Mouse (Mus musculus): ENCODE measurements around the gene Fam83g. TPM values are rescaled to one million over a fixed set of nuclear protein-coding genes. Genes with fewer than 3 reads are reported as not detected.

The Fam83g gene
- polyA plus RNA-seq, 1 experiment from 2014 or later: 0.18 TPM

GRCm38 (mm10) chr11:61744460-61744859 is 60.6 kb downstream of the Fam83g start:
- H3K27ac ChIP-seq (ENCODE audit: low read depth, low read length): no peak overlapping the region
- no peaks in the 10 kb centered on the region for H3K27me3 ChIP-seq (replicated peaks; ENCODE audit: control insufficient read depth, insufficient read depth, low read length)
- 62% methylated on average over 3 of the region's 3 CpGs for WGBS
- H3K4me2 ChIP-seq (ENCODE audit: low read length): no peak overlapping the region
- no peak for ATAC-seq
- H3K9ac ChIP-seq (ENCODE audit: low read depth, low read length): no peak overlapping the region
- H3K4me1 ChIP-seq (ENCODE audit: control insufficient read depth, insufficient read depth, low read depth, low read length): no peaks in the 10 kb centered on the region; the same call in 1 of the 2 replicates
- no peak overlapping the region for H3K4me3 ChIP-seq (ENCODE audit: low read length)
- no peaks in the 10 kb centered on the region for H3K9me3 ChIP-seq (ENCODE audit: control insufficient read depth, low read length)
- peaks cover 22% of the 10 kb centered on the region for H3K36me3 ChIP-seq (ENCODE audit: control insufficient read depth, insufficient read depth, low read length)

- H3K4me3 ChIP-seq (ENCODE audit: low read length): no peak overlapping the region
- no peaks in the 10 kb centered on the region for H3K9me3 ChIP-seq (ENCODE audit: control insufficient read depth, low read length)
- no peak overlapping the region for H3K27ac ChIP-seq (ENCODE audit: low read depth, low read length)
- H3K9ac ChIP-seq (ENCODE audit: low read depth, low read length): no peak overlapping the region
- no peaks in the 10 kb centered on the region for H3K27me3 ChIP-seq (replicated peaks; ENCODE audit: control insufficient read depth, insufficient read depth, low read length)
- H3K4me1 ChIP-seq (ENCODE audit: control insufficient read depth, insufficient read depth, low read depth, low read length): no peaks in the 10 kb centered on the region; the same call in 1 of the 2 replicates
- 95% methylated on average over 9 of the region's 9 CpGs for WGBS
- no peak overlapping the region for H3K4me2 ChIP-seq (ENCODE audit: low read length)
- ATAC-seq: no peak
- H3K36me3 ChIP-seq (ENCODE audit: control insufficient read depth, insufficient read depth, low read length): peaks cover 13% of the 10 kb centered on the region
Measured at GRCm38 (mm10) chr11:61745781-61746180, 61.9 kb downstream of the Fam83g start.

GRCm38 (mm10) chr11:61747161-61747560 is 63.3 kb downstream of the Fam83g start:
- Histone ChIP-seq H3K27ac (ENCODE audit: low read depth, low read length) (no peak overlapping the region), H3K9me3 (ENCODE audit: control insufficient read depth, low read length) (no peaks in the 10 kb centered on the region), H3K36me3 (ENCODE audit: control insufficient read depth, insufficient read depth, low read length) (peaks cover 18% of the 10 kb centered on the region), H3K9ac (ENCODE audit: low read depth, low read length) (no peak overlapping the region), H3K4me2 (ENCODE audit: low read length) (no peak overlapping the region), H3K4me3 (ENCODE audit: low read length) (no peak overlapping the region), H3K27me3 (replicated peaks; ENCODE audit: control insufficient read depth, insufficient read depth, low read length) (no peaks in the 10 kb centered on the region), H3K4me1 (ENCODE audit: control insufficient read depth, insufficient read depth, low read depth, low read length) (no peaks in the 10 kb centered on the region; the same call in 1 of the 2 replicates)
- 65% methylated on average over 3 of the region's 3 CpGs for WGBS
- ATAC-seq: no peak

- H3K4me1 ChIP-seq (ENCODE audit: control insufficient read depth, insufficient read depth, low read depth, low read length): no peaks in the 10 kb centered on the region
- peaks cover 34% of the 10 kb centered on the region for H3K36me3 ChIP-seq (ENCODE audit: control insufficient read depth, insufficient read depth, low read length)
- 81% methylated on average over 5 of the region's 5 CpGs for WGBS
- H3K27me3 ChIP-seq (replicated peaks; ENCODE audit: control insufficient read depth, insufficient read depth, low read length): no peaks in the 10 kb centered on the region
- no peak overlapping the region for H3K27ac ChIP-seq (ENCODE audit: low read depth, low read length)
- ATAC-seq: no peak
- H3K9ac ChIP-seq (ENCODE audit: low read depth, low read length): no peak overlapping the region
- H3K9me3 ChIP-seq (ENCODE audit: control insufficient read depth, low read length): no peaks in the 10 kb centered on the region
- H3K4me2 ChIP-seq (ENCODE audit: low read length): no peak overlapping the region
- no peak overlapping the region for H3K4me3 ChIP-seq (ENCODE audit: low read length)
Measured at GRCm38 (mm10) chr11:61751612-61752011, 67.7 kb downstream of the Fam83g start.

- no peak for ATAC-seq
- Histone ChIP-seq H3K9me3 (ENCODE audit: control insufficient read depth, low read length) (no peaks in the 10 kb centered on the region), H3K36me3 (ENCODE audit: control insufficient read depth, insufficient read depth, low read length) (peaks cover 21% of the 10 kb centered on the region), H3K27ac (ENCODE audit: low read depth, low read length) (no peak overlapping the region), H3K4me1 (ENCODE audit: control insufficient read depth, insufficient read depth, low read depth, low read length) (peaks cover 5% of the 10 kb centered on the region), H3K4me2 (ENCODE audit: low read length) (no peak overlapping the region), H3K9ac (ENCODE audit: low read depth, low read length) (no peak overlapping the region), H3K4me3 (ENCODE audit: low read length) (no peak overlapping the region), H3K27me3 (replicated peaks; ENCODE audit: control insufficient read depth, insufficient read depth, low read length) (no peaks in the 10 kb centered on the region)
- WGBS: 87% methylated on average over 2 of the region's 2 CpGs
Measured at GRCm38 (mm10) chr11:61757151-61757550, 73.3 kb downstream of the Fam83g start.

Other genes with a start within 250 kb of the Fam83g start
- gene Rnf112, start 230.0 kb upstream of the Fam83g start, polyA plus RNA-seq (2015; fragmentation: Nextera tagmentation; extraction: Ambion mirVana): 30.4 and 32.4 TPM in 2 replicates
- gene Mfap4, start 198.7 kb upstream of the Fam83g start, polyA plus RNA-seq (2015; fragmentation: Nextera tagmentation; extraction: Ambion mirVana): 49.6 and 67.9 TPM in 2 replicates
- gene Mapk7, start 189.7 kb upstream of the Fam83g start, polyA plus RNA-seq (2015; fragmentation: Nextera tagmentation; extraction: Ambion mirVana): 63.3 and 73.1 TPM in 2 replicates
- 35.2 and 36.2 TPM in 2 replicates for gene B9d1, start 178.9 kb upstream of the Fam83g start, polyA plus RNA-seq (2015; fragmentation: Nextera tagmentation; extraction: Ambion mirVana)
- 66.9 and 70.5 TPM in 2 replicates for gene Epn2, start 104.4 kb upstream of the Fam83g start, polyA plus RNA-seq (2015; fragmentation: Nextera tagmentation; extraction: Ambion mirVana)
- gene Grap, start 30.8 kb upstream of the Fam83g start, polyA plus RNA-seq (2015; fragmentation: Nextera tagmentation; extraction: Ambion mirVana): 12.0 and 12.1 TPM in 2 replicates
- gene Slc5a10, start 36.7 kb downstream of the Fam83g start, polyA plus RNA-seq (2015; fragmentation: Nextera tagmentation; extraction: Ambion mirVana): not detected in 2 replicates
- gene Prpsap2, start 78.0 kb downstream of the Fam83g start, polyA plus RNA-seq (2015; fragmentation: Nextera tagmentation; extraction: Ambion mirVana): 47.7 and 50.2 TPM in 2 replicates
- gene Ulk2, start 171.0 kb downstream of the Fam83g start, polyA plus RNA-seq (2015; fragmentation: Nextera tagmentation; extraction: Ambion mirVana): 31.1 and 39.5 TPM in 2 replicates
- 9.7 and 10.9 TPM in 2 replicates for gene Akap10, start 246.2 kb downstream of the Fam83g start, polyA plus RNA-seq (2015; fragmentation: Nextera tagmentation; extraction: Ambion mirVana)